Mouse (Mus musculus) kidney, embryonic 14.5 days (tissue): Measurements from ENCODE around the gene Vmo1. TPM values are rescaled to one million over a fixed set of nuclear protein-coding genes. Genes with fewer than 3 reads are reported as not detected.
A peak's percentile ranks its signal among the peaks of the same experiment; 100 is the strongest.

ENCODE experiments used
- ATAC-seq: fragments of 200-750 bp; cut with Nextera tagmentation; 2 replicates; pipeline ENCODE4 v1.8.0; 2017; ENCODE audit warnings: moderate number of reproducible peaks, mild to moderate bottlenecking, moderate TSS enrichment, moderate library complexity; ENCODE audit not compliant: low FRiP score, low TSS enrichment
- H3K27ac ChIP-seq: fragments of 300-500 bp; sonication (generic); 2 replicates; pipeline ENCODE4 v1.5.1; 2014; ENCODE audit warnings: low read depth, mild to moderate bottlenecking, low read length, moderate library complexity, mixed read lengths
- H3K27me3 ChIP-seq: fragments of 300-500 bp; sonication (generic); 2 replicates; pipeline ENCODE4 v1.6.1; 2014; ENCODE audit warnings: mild to moderate bottlenecking, low read length; ENCODE audit not compliant: control insufficient read depth, insufficient read depth
- H3K36me3 ChIP-seq: fragments of 300-500 bp; sonication (generic); 2 replicates; pipeline ENCODE4 v1.6.1; 2014; ENCODE audit warnings: low read length, mixed read lengths; ENCODE audit not compliant: control insufficient read depth, insufficient read depth
- H3K4me1 ChIP-seq: fragments of 300-500 bp; sonication (generic); 2 replicates; pipeline ENCODE4 v1.6.1; 2014; ENCODE audit warnings: low read length, mixed read lengths; ENCODE audit not compliant: control insufficient read depth, insufficient read depth
- H3K4me2 ChIP-seq: fragments of 300-500 bp; sonication (generic); replicated peaks from 2 replicates; pipeline ENCODE4 v1.6.1; 2014; ENCODE audit warnings: low read depth, mild to moderate bottlenecking, low read length
- H3K4me3 ChIP-seq: fragments of 300-500 bp; sonication (generic); 2 replicates; pipeline ENCODE4 v1.5.1; 2014; ENCODE audit warnings: mild to moderate bottlenecking, low read length
- H3K9ac ChIP-seq: fragments of 300-500 bp; sonication (generic); 2 replicates; pipeline ENCODE4 v1.6.1; 2014; ENCODE audit warnings: low read depth, mild to moderate bottlenecking, low read length, moderate library complexity
- H3K9me3 ChIP-seq: fragments of 300-500 bp; sonication (generic); 2 replicates; pipeline ENCODE4 v1.6.1; 2016; ENCODE audit warnings: low read length; ENCODE audit not compliant: control insufficient read depth
- WGBS: fragments of 180-500 bp; shearing (Covaris S2); extraction: QIAGEN DNeasy Blood & Tissue Kit; methylation state at CpG from one replicate; pipeline ENCODE4 v1.1.7; 2014; 5-methylcytosine and 5-hydroxymethylcytosine counted together
- polyA plus RNA-seq: library from polyadenylated mRNA; unstranded; fragments of >200 nt; fragmentation: Nextera tagmentation; extraction: Ambion mirVana; gene quantifications from 2 replicates; pipeline ENCODE4 v1.2.1, GENCODE M21; 2014

The Vmo1 gene
- 0.41 and 0.57 TPM in 2 replicates for polyA plus RNA-seq

- Histone ChIP-seq H3K36me3 (no peaks in the 10 kb centered on the region), H3K4me1 (0 out of 2 replicates have a peak, but pooled peaks cover 8% of the 10 kb centered on the region), H3K4me2 (no peak within 1 kb of the TSS), H3K9ac (no peak within 1 kb of the TSS), H3K9me3 (no peaks in the 10 kb centered on the region), H3K27ac (no peak within 1 kb of the TSS), H3K27me3 (no peaks in the 10 kb centered on the region; the same call in 1 of the 2 replicates), H3K4me3 (no peak within 1 kb of the TSS)
- no peak for ATAC-seq
- 80% methylated on average over 7 of the region's 7 CpGs for WGBS
These were observed at the start of gene Vmo1 for GRCm38 (mm10) chr11:70514288-70514687. Gene Vmo1 (minus strand): TSS chr11:70514616.

DNA sequence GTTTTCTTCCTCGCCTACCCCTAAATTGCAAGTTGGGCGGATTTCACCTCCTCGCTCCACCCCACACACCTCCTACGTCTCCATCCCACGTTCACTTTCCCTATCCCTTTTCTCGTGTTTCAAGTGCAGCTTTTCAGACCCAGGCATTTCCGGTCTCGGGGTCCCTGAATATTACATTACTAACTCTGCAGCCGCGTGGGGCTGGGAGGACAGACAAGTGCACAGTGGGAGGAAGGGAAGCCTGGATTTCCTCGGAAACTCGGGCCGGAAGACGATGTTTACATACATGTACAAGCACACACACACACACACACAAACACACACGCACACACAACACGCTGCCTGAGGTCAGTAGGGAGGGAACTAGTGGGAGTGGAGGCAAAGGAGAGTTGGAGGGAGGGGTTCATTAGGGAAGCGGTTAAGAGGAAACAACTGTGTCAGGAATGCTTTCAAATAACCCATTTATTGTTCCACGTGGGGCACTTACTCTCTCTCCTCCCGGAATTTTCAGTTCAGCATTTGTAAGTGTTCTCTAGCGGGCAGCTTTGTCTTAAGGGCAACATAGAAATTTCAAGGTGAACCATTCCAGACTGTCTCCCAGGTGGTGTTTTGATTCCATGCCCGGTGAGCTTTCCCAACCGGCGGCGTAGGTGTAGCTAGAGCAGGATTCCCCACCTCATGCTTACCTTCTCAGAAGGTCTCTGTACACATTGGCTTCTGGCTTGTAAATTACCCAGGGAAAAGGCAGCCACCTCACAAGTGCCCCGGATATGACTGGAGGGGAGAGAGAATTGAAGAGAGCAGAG, 49.3 kb upstream of the Vmo1 start:
- Histone ChIP-seq H3K36me3 (no peaks in the 10 kb centered on the region), H3K9ac (peak overlapping the region; percentile 88), H3K4me2 (peak overlapping the region; percentile 88), H3K27ac (peak overlapping the region; percentile 92), H3K4me1 (peaks cover 25% of the 10 kb centered on the region; the same call in 1 of the 2 replicates), H3K9me3 (no peaks in the 10 kb centered on the region), H3K4me3 (peak overlapping the region; percentile 86), H3K27me3 (no peaks in the 10 kb centered on the region)
- peak; percentile 17 for ATAC-seq
- under 1% methylated on average over 25 of the region's 25 CpGs for WGBS

DNA sequence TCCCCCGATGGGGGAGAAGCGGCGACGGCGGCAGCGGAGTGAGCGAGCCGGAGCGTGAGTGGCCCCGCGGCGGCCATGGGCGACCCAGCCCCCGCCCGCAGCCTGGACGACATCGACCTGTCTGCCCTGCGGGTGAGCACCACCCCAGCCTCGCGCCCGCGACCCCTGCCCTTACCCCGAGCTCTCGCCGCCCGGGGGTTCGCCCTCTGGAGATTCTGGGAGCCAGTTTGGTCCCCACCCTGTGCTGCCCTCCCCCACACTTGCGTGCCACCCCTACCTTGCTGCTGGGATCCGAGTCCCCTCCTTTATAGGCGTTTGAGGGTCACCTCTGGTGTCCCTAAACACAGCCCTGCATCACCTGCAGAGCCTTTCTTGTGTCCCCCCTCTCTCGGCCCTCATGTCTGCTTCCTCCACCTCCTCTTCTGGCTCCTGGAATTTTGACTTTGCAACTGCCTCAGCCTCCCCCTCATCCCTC, 48.6 kb upstream of the Vmo1 start:
- Histone ChIP-seq H3K4me1 (peaks cover 25% of the 10 kb centered on the region; the same call in 1 of the 2 replicates), H3K27ac (peak overlapping the region; percentile 92), H3K36me3 (no peaks in the 10 kb centered on the region), H3K4me2 (peak overlapping the region; percentile 88), H3K9ac (peak overlapping the region; percentile 88), H3K4me3 (peak overlapping the region; percentile 86), H3K9me3 (no peaks in the 10 kb centered on the region), H3K27me3 (no peaks in the 10 kb centered on the region)
- WGBS: 1% methylated on average over 29 of the region's 31 CpGs
- peak; percentile 55; the same call in 1 of the 2 replicates for ATAC-seq

- H3K4me2 ChIP-seq: peak within 1 kb of the TSS; percentile 88
- peak within 1 kb of the TSS; percentile 86 for H3K4me3 ChIP-seq
- peak; percentile 91 for ATAC-seq
- no peaks in the 10 kb centered on the region for H3K36me3 ChIP-seq
- peaks cover 25% of the 10 kb centered on the region; the same call in 1 of the 2 replicates for H3K4me1 ChIP-seq
- no peaks in the 10 kb centered on the region for H3K27me3 ChIP-seq
- H3K9me3 ChIP-seq: no peaks in the 10 kb centered on the region
- 1% methylated on average over 38 of the region's 57 CpGs for WGBS
- H3K27ac ChIP-seq: peak within 1 kb of the TSS; percentile 92
- peak within 1 kb of the TSS; percentile 88 for H3K9ac ChIP-seq
These were observed 48.0 kb upstream of the Vmo1 start, which contains the start of gene Mink1 for GRCm38 (mm10) chr11:70562287-70562994. Gene Mink1 (plus strand): TSS chr11:70562881.

- peak; percentile 7; the same call in 1 of the 2 replicates for ATAC-seq
- H3K9ac ChIP-seq: peak overlapping the region; percentile 88; the same call in 1 of the 2 replicates
These were observed 47.5 kb upstream of the Vmo1 start for GRCm38 (mm10) chr11:70561937-70562286.

DNA sequence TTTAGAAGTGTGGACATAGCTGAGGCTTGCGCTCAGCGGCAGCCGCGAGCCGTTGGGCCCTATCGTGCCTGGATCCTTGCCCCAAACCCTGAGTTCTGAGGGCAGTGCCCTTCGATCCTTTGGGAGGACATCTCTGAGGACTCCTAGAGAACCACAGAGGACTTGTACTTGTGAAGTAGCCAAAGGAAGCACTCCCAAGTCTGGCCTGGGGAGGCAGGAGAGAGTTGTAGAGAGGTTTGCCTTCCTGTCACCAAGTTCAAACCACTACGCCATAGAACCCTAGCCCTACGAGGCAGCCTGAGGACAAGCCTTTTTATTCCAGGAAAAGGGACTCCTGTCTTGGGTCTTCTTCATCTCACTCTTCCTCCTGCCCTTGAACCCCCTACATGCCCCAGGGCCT, 43.1 kb upstream of the Vmo1 start:
- ATAC-seq: no peak
- WGBS: 87% methylated on average over 9 of the region's 9 CpGs
- H3K36me3 ChIP-seq: no peaks in the 10 kb centered on the region

More at GRCm38 (mm10) chr11:70561937-70562286, 47.5 kb upstream of the Vmo1 start:
- no peaks in the 10 kb centered on the region for H3K36me3 ChIP-seq
- peaks cover 24% of the 10 kb centered on the region; the same call in 1 of the 2 replicates for H3K4me1 ChIP-seq
- no peaks in the 10 kb centered on the region for H3K27me3 ChIP-seq
- H3K27ac ChIP-seq: peak overlapping the region; percentile 77; the same call in 1 of the 2 replicates
- WGBS: 3% methylated on average over 2 of the region's 2 CpGs
- peak overlapping the region; percentile 88 for H3K4me2 ChIP-seq
- peak overlapping the region; percentile 86 for H3K4me3 ChIP-seq
- no peaks in the 10 kb centered on the region for H3K9me3 ChIP-seq

GRCm38 (mm10) chr11:70553940-70554339, 39.5 kb upstream of the Vmo1 start:
- Histone ChIP-seq H3K9ac (no peak overlapping the region), H3K4me2 (no peak overlapping the region)
- 17% methylated on average over 6 of the region's 7 CpGs for WGBS

More for the DNA sequence above, 43.1 kb upstream of the Vmo1 start:
- H3K4me1 ChIP-seq: peaks cover 6% of the 10 kb centered on the region; the same call in 1 of the 2 replicates
- H3K4me3 ChIP-seq: no peak overlapping the region
- H3K4me2 ChIP-seq: no peak overlapping the region
- no peaks in the 10 kb centered on the region for H3K9me3 ChIP-seq
- no peak overlapping the region for H3K27ac ChIP-seq
- no peak overlapping the region for H3K9ac ChIP-seq
- H3K27me3 ChIP-seq: no peaks in the 10 kb centered on the region

GRCm38 (mm10) chr11:70551526-70551925, 37.1 kb upstream of the Vmo1 start:
- Histone ChIP-seq H3K36me3 (no peaks in the 10 kb centered on the region), H3K27me3 (no peaks in the 10 kb centered on the region), H3K27ac (no peak overlapping the region), H3K9me3 (no peaks in the 10 kb centered on the region), H3K9ac (no peak overlapping the region), H3K4me1 (0 out of 2 replicates have a peak, but pooled peaks cover 2% of the 10 kb centered on the region), H3K4me3 (no peak overlapping the region), H3K4me2 (no peak overlapping the region)
- 86% methylated on average over 8 of the region's 8 CpGs for WGBS
- no peak for ATAC-seq

More at GRCm38 (mm10) chr11:70553940-70554339, 39.5 kb upstream of the Vmo1 start:
- Histone ChIP-seq H3K27ac (no peak overlapping the region), H3K4me1 (0 out of 2 replicates have a peak, but pooled peaks cover 2% of the 10 kb centered on the region), H3K27me3 (no peaks in the 10 kb centered on the region), H3K4me3 (no peak overlapping the region), H3K9me3 (no peaks in the 10 kb centered on the region), H3K36me3 (no peaks in the 10 kb centered on the region)
- ATAC-seq: no peak
